Mouse (Mus musculus) limb, embryonic 13.5 days (tissue): ENCODE data around the gene Rnf123. TPM values are rescaled to one million over a fixed set of nuclear protein-coding genes. Genes with fewer than 3 reads are reported as not detected.

Experiments used
- ATAC-seq: fragments of 200-750 bp; cut with Nextera tagmentation; 2 replicates; pipeline ENCODE4 v1.8.0; 2017; ENCODE audit warnings: low read depth, moderate number of reproducible peaks, moderate TSS enrichment; ENCODE audit not compliant: low FRiP score
- H3K27ac ChIP-seq: fragments of 300-500 bp; sonication (generic); 2 replicates; pipeline ENCODE4 v1.5.1; 2015; ENCODE audit warnings: inconsistent platforms, mild to moderate bottlenecking, moderate library complexity
- H3K27me3 ChIP-seq: fragments of 300-500 bp; sonication (generic); 2 replicates; pipeline ENCODE4 v1.6.1; 2015; ENCODE audit warnings: mild to moderate bottlenecking, inconsistent platforms
- H3K36me3 ChIP-seq: fragments of 300-500 bp; sonication (generic); 2 replicates; pipeline ENCODE4 v1.6.1; 2015; ENCODE audit warnings: inconsistent platforms, mild to moderate bottlenecking, moderate library complexity
- H3K4me1 ChIP-seq: fragments of 300-500 bp; sonication (generic); 2 replicates; pipeline ENCODE4 v1.6.1; 2015; ENCODE audit warnings: inconsistent platforms
- H3K4me2 ChIP-seq: fragments of 300-500 bp; sonication (generic); replicated peaks from 2 replicates; pipeline ENCODE4 v1.6.1; 2015; ENCODE audit warnings: inconsistent platforms, mild to moderate bottlenecking, moderate library complexity
- H3K4me3 ChIP-seq: fragments of 300-500 bp; sonication (generic); 2 replicates; pipeline ENCODE4 v1.5.1; 2015; ENCODE audit warnings: moderate library complexity, mild to moderate bottlenecking, inconsistent platforms
- H3K9ac ChIP-seq: fragments of 300-500 bp; sonication (generic); 2 replicates; pipeline ENCODE4 v1.6.1; 2015; ENCODE audit warnings: mild to moderate bottlenecking, inconsistent platforms
- H3K9me3 ChIP-seq: fragments of 300-500 bp; sonication (generic); 2 replicates; pipeline ENCODE4 v1.6.1; 2016; ENCODE audit warnings: inconsistent platforms
- WGBS: fragments of 180-500 bp; shearing (Covaris S2); methylation state at CpG from one replicate; pipeline ENCODE4 v1.1.7; 2015; 5-methylcytosine and 5-hydroxymethylcytosine counted together
- polyA plus RNA-seq: library from polyadenylated mRNA; unstranded; fragments of >200 nt; fragmentation: Nextera tagmentation; extraction: Ambion mirVana; gene quantifications from 2 replicates; pipeline ENCODE4 v1.2.1, GENCODE M21; 2015

Gene Rnf123
- polyA plus RNA-seq, 1 experiment from 2014 or later: 35.2 TPM

- Histone ChIP-seq H3K9ac (0 out of 2 replicates have a peak overlapping the region, but pooled peaks have one; percentile 21), H3K27ac (no peak overlapping the region), H3K27me3 (no peaks in the 10 kb centered on the region), H3K9me3 (no peaks in the 10 kb centered on the region), H3K4me2 (peak overlapping the region; percentile 99; the same call in 1 of the 2 replicates), H3K36me3 (peaks cover 17% of the 10 kb centered on the region), H3K4me1 (peaks cover 29% of the 10 kb centered on the region), H3K4me3 (no peak overlapping the region)
- WGBS: 73% methylated on average over 10 of the region's 10 CpGs
- ATAC-seq: no peak
Measured at GRCm38 (mm10) chr9:108095949-108096712, 13.0 kb upstream of the Rnf123 start.

DNA sequence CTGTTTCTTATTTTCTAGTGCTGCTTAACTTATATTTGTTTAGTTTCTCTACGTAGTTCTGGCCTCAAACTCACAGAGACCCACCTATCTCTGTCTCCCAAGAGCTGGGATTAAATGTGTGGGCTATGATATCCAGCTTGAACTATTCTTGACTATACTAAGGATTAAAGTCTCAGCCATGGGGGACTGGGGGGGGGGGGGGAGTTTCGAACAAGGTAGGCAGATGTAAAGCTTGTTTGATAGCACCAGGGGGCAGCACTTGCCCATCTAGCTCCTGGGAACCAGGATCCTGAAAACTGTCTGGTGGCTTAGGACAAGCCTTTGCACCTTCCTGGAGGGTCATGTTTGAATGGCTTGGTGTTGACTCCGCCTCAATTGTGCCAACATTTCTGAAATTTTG, 12.4 kb upstream of the Rnf123 start:
- peak overlapping the region; percentile 99 for H3K4me2 ChIP-seq
- H3K27me3 ChIP-seq: no peaks in the 10 kb centered on the region
- H3K27ac ChIP-seq: peak overlapping the region; percentile 81; the same call in 1 of the 2 replicates
- peak overlapping the region; percentile 69 for H3K4me3 ChIP-seq
- H3K4me1 ChIP-seq: peaks cover 29% of the 10 kb centered on the region
- H3K36me3 ChIP-seq: peaks cover 23% of the 10 kb centered on the region
- 6% methylated on average over 3 of the region's 3 CpGs for whole genome bisulfite sequencing
- H3K9me3 ChIP-seq: no peaks in the 10 kb centered on the region
- H3K9ac ChIP-seq: peak overlapping the region; percentile 83
- no peak for ATAC-seq

- Histone ChIP-seq H3K9ac (peak overlapping the region; percentile 83), H3K4me1 (peaks cover 29% of the 10 kb centered on the region), H3K27me3 (no peaks in the 10 kb centered on the region), H3K4me2 (peak overlapping the region; percentile 99), H3K36me3 (peaks cover 29% of the 10 kb centered on the region), H3K4me3 (peak overlapping the region; percentile 69), H3K9me3 (no peaks in the 10 kb centered on the region), H3K27ac (peak overlapping the region; percentile 81; the same call in 1 of the 2 replicates)
- WGBS: under 1% methylated on average over 16 of the region's 16 CpGs
- peak; percentile 13 for ATAC-seq
Measured at GRCm38 (mm10) chr9:108094998-108095411, 11.9 kb upstream of the Rnf123 start.

DNA sequence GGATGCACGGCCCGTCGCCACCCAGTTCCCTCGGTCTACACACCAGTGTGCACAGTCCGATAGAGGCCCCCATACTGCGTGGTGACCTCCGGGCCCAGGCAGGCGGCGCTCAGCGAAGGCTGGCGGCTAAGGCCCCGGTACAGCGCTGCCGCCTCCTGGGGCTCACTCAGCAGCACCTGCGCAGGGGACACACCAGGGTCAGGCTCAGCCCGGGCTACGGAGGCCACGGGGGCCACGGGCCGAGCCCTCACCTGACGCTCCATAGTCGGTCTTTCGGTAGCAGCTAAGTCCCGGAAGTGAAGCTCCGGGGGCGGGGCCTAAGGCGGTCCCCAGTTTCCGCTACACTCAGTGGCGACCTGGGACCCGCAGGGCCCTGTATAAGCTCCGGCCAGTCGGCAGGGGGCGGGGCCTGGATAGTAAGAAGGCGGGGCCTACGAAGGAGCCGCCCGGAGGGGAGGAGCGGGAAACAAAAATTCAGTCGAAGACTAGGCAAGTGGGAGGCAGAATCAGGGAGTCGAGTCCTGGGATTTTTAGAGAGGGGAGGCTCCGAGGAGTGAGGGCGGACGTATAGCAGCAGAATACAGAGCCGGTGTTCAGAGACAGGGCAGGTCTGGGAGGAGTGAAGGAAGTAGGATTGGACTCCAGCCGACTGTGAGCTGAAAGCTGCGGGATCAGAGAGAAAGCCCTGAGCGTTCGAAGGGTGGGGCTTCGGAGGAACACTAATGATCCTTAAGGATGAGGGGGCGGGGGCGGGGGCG, 11.2 kb upstream of the Rnf123 start, which contains the start of gene Apeh:
Gene Apeh (minus strand): TSS at position 423 of the 758 bp plus-strand sequence.
- peaks cover 29% of the 10 kb centered on the region for H3K4me1 ChIP-seq
- H3K9me3 ChIP-seq: no peaks in the 10 kb centered on the region
- peak within 1 kb of the TSS; percentile 69 for H3K4me3 ChIP-seq
- H3K9ac ChIP-seq: peak within 1 kb of the TSS; percentile 83
- under 1% methylated on average over 52 of the region's 52 CpGs for whole genome bisulfite sequencing
- peaks cover 35% of the 10 kb centered on the region for H3K36me3 ChIP-seq
- no peaks in the 10 kb centered on the region for H3K27me3 ChIP-seq
- peak; percentile 90 for ATAC-seq
- peak within 1 kb of the TSS; percentile 81 for H3K27ac ChIP-seq
- peak within 1 kb of the TSS; percentile 99 for H3K4me2 ChIP-seq

DNA sequence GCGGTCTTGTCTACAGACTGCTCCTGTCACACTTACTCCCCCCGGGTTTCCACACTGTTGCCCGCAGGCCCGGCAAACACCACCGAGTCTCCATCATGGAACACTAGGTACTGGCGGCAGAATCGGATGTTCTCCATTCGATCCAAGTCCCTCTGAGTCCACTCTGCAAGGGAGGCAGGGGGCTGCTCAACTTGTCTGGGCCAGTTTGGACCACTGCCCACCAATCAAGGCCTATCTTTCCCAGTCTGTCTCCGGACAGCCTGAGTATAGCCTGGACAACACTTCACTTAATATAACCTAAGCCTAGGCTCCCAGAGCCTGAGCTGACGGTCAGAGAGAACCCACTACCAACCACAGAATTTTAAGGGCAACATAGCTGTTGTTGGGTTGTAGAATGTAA, 10.4 kb upstream of the Rnf123 start:
- peak overlapping the region; percentile 83 for H3K9ac ChIP-seq
- peaks cover 43% of the 10 kb centered on the region for H3K36me3 ChIP-seq
- H3K4me1 ChIP-seq: peaks cover 29% of the 10 kb centered on the region
- WGBS: 72% methylated on average over 10 of the region's 10 CpGs
- no peaks in the 10 kb centered on the region for H3K27me3 ChIP-seq
- no peak for ATAC-seq
- no peaks in the 10 kb centered on the region for H3K9me3 ChIP-seq
- peak overlapping the region; percentile 99 for H3K4me2 ChIP-seq
- H3K4me3 ChIP-seq: peak overlapping the region; percentile 69
- H3K27ac ChIP-seq: peak overlapping the region; percentile 81; the same call in 1 of the 2 replicates

DNA sequence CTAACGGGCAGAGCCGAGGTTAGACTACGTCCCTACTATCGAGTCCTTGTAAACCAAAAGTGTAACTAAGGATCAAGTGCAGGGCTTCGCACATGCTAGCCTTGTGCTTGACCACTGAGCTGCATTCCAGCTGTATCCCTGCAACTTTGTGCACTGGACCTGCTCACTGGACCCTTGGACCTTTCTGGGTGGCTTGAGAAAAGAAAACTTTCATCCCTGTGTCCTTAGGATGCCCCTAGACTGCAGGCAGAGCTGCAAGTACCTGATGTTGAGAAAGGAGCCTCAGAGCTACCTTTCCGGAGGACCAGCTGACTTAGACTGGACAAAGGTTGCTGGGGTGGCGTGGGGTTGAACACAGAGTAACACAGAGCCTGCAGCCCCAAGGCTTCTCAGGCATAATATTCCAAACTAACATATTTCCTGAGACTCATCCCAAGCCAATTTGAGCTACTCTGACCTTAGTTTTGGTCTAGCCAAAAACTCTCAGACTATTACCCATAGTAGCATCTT, 7.5 kb upstream of the Rnf123 start:
- WGBS: 92% methylated on average over 7 of the region's 7 CpGs
- peaks cover 18% of the 10 kb centered on the region for H3K4me1 ChIP-seq

DNA sequence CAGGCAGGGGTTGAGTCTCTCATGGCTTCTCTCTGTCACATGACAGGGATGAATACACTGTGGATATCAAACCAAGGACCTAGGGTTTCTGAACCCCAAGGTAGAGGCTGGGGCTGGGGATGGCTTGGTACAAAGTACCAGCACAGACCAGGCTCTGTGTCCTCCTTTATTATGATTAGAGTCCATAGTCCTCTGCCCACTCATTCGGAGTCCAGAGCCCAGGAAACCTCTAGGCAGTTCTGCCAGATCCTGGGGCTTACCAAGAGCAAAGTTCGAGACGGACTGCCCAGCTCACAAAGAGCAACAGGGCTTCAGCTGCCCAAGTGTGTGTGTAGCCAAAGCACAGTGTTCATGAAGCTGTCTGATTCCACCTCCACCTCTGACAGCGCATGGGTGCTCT, 2.1 kb upstream of the Rnf123 start:
- Histone ChIP-seq H3K36me3 (peaks cover 66% of the 10 kb centered on the region), H3K27ac (no peak overlapping the region), H3K9ac (no peak overlapping the region), H3K4me1 (peaks cover 8% of the 10 kb centered on the region; the same call in 1 of the 2 replicates), H3K4me2 (no peak overlapping the region), H3K4me3 (no peak overlapping the region), H3K27me3 (peaks cover 45% of the 10 kb centered on the region), H3K9me3 (no peaks in the 10 kb centered on the region)
- ATAC-seq: no peak
- WGBS: 96% methylated on average over 4 of the region's 4 CpGs

More for the DNA sequence above, 7.5 kb upstream of the Rnf123 start:
- H3K9me3 ChIP-seq: no peaks in the 10 kb centered on the region
- H3K4me3 ChIP-seq: no peak overlapping the region
- peaks cover 72% of the 10 kb centered on the region for H3K36me3 ChIP-seq
- no peak for ATAC-seq
- no peaks in the 10 kb centered on the region for H3K27me3 ChIP-seq
- H3K9ac ChIP-seq: peak overlapping the region; percentile 19; the same call in 1 of the 2 replicates
- H3K27ac ChIP-seq: no peak overlapping the region
- H3K4me2 ChIP-seq: no peak overlapping the region

DNA sequence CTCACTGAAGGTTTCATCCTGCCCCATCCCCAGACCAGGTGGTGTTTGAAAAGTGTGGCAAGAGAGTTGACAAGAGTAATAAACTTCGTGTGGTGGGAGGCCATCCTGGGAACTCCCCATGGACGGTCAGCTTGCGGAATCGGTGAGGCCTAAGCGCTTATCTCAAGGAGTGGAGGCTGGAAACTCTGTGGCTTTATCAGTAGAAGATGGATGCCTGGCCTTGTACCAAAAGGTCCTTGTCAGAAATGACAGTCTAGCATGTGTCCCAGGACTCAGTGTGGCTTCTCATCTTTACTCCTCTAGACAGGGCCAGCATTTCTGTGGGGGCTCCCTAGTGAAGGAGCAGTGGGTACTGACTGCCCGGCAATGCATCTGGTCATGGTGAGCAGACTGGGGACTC, 415 bp upstream of the Rnf123 start:
- Histone ChIP-seq H3K9me3 (no peaks in the 10 kb centered on the region), H3K4me3 (no peak overlapping the region), H3K27ac (no peak overlapping the region), H3K27me3 (peaks cover 51% of the 10 kb centered on the region), H3K4me2 (no peak overlapping the region), H3K4me1 (peaks cover 13% of the 10 kb centered on the region), H3K9ac (no peak overlapping the region), H3K36me3 (peaks cover 49% of the 10 kb centered on the region)
- WGBS: 84% methylated on average over 6 of the region's 6 CpGs
- ATAC-seq: no peak

DNA sequence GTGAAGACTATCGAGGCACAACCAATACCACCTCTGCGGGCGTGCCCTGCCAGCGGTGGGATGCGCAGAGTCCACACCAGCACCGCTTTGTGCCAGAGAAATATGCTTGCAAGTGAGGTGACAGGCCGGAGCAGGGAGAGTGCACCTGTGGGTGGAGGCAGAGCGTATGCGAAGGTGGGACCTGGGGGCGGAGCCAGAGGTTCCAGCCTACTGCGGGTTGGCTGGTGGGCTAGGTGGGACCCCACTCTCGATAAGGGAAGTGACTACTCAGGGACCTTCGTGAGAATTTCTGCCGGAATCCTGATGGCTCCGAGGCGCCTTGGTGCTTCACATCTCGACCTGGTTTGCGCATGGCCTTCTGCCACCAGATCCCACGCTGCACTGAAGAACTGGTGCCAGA, 597 bp downstream of the Rnf123 start:
- peak overlapping the region; percentile 27 for H3K4me3 ChIP-seq
- H3K9me3 ChIP-seq: no peaks in the 10 kb centered on the region
- H3K36me3 ChIP-seq: peaks cover 39% of the 10 kb centered on the region
- no peak overlapping the region for H3K27ac ChIP-seq
- peaks cover 51% of the 10 kb centered on the region for H3K27me3 ChIP-seq
- WGBS: 8% methylated on average over 19 of the region's 19 CpGs
- H3K4me1 ChIP-seq: peaks cover 23% of the 10 kb centered on the region
- peak overlapping the region; percentile 51 for H3K9ac ChIP-seq
- no peak for ATAC-seq
- peak overlapping the region; percentile 51 for H3K4me2 ChIP-seq

GRCm38 (mm10) chr9:108080168-108080567, 3.0 kb downstream of the Rnf123 start, which contains the start of gene Mst1:
Gene Mst1, plus strand, starts transcription at chr9:108080436.
- no peak within 1 kb of the TSS for H3K27ac ChIP-seq
- H3K4me2 ChIP-seq: peak within 1 kb of the TSS; percentile 94
- H3K36me3 ChIP-seq: peaks cover 20% of the 10 kb centered on the region
- H3K27me3 ChIP-seq: peaks cover 51% of the 10 kb centered on the region
- H3K9ac ChIP-seq: peak within 1 kb of the TSS; percentile 97
- no peaks in the 10 kb centered on the region for H3K9me3 ChIP-seq
- peaks cover 23% of the 10 kb centered on the region for H3K4me1 ChIP-seq
- 65% methylated on average over 5 of the region's 5 CpGs for WGBS
- no peak for ATAC-seq
- H3K4me3 ChIP-seq: peak within 1 kb of the TSS; percentile 88

- Histone ChIP-seq H3K36me3 (peaks cover 40% of the 10 kb centered on the region), H3K27ac (no peak overlapping the region), H3K4me3 (no peak overlapping the region), H3K4me1 (peaks cover 8% of the 10 kb centered on the region), H3K9me3 (no peaks in the 10 kb centered on the region), H3K27me3 (no peaks in the 10 kb centered on the region), H3K4me2 (no peak overlapping the region), H3K9ac (0 out of 2 replicates have a peak overlapping the region, but pooled peaks have one; percentile 36)
- 59% methylated on average over 7 of the region's 7 CpGs for WGBS
- no peak for ATAC-seq
Measured at GRCm38 (mm10) chr9:108073141-108073930, 9.8 kb downstream of the Rnf123 start.
